Mouse (Mus musculus) gastrocnemius, adult 18-20 months (tissue): ENCODE results near the gene Gmeb1. TPM values are rescaled to one million over a fixed set of nuclear protein-coding genes. Genes with fewer than 3 reads are reported as not detected.

Experiments used
- DNase-seq: peaks from one replicate; pipeline ENCODE4 v3.0.0; 2021; ENCODE audit warnings: low spot score
- total RNA-seq, 2 experiments: library from RNA; stranded (reverse); gene quantifications; 2 replicates each; pipeline ENCODE4 v1.2.3; 2021

Gmeb1 gene
- total RNA-seq, 2 experiments from 2014 or later, result 6.7 to 8.0 TPM

DNA sequence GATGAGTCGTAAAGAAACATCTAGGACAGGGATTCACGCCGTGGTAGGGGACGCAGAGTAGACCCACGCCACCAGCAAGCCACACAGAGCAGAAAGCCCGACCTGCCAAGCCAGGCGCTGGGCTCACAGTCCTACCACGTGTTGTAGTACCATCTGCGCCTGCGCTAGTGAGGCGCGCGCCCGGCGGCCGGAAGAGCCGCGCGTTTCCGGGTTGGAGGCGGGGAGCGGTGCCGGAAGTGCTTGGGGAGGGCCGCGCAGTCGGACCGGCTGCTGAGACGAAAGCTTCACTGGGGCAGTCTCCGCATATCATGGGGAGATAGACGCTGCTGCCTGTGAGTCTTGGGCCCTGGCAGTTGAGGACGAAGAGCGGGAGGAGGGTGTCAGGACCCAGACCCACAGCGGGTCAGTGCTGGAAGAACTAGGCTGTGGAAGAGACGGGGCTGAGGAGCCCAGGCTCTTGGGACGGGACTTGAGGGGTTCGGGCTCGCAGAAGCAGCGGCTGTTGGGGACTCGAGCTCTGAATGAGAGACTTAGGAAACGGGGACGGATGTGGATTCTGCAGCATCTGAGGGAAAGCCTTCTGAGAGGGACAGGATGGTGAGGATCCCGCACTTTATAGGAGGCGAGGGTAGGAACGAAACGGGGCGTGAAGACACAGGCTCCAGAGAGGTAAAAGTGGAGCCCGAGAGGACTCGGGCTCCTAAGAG lies 12.9 kb upstream of the Gmeb1 start, which contains the start of gene Taf12:
Gene Taf12, plus strand, starts transcription at position 220 of the 707 bp plus-strand sequence.
- peak; percentile 91 for DNase-seq

DNA sequence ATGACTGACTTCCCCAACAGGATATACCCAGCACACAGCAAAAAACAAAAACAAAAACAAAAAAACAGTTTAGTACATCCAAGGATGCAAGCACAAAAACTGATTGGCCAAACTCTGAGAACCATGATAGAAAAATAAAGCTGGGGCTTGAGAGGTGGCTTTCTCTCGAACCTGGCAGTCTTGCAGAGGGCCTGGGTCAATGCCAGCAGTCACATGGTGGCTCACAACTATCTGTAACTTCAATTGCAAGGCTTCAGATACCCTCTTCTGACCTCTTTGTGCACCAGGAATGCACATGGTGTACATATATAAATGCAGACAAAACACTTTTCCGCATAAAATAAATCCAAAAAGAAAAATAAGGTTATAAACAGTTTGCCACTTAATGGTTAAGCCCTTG lies 11.8 kb upstream of the Gmeb1 start:
- DNase-seq, result no peak

DNA sequence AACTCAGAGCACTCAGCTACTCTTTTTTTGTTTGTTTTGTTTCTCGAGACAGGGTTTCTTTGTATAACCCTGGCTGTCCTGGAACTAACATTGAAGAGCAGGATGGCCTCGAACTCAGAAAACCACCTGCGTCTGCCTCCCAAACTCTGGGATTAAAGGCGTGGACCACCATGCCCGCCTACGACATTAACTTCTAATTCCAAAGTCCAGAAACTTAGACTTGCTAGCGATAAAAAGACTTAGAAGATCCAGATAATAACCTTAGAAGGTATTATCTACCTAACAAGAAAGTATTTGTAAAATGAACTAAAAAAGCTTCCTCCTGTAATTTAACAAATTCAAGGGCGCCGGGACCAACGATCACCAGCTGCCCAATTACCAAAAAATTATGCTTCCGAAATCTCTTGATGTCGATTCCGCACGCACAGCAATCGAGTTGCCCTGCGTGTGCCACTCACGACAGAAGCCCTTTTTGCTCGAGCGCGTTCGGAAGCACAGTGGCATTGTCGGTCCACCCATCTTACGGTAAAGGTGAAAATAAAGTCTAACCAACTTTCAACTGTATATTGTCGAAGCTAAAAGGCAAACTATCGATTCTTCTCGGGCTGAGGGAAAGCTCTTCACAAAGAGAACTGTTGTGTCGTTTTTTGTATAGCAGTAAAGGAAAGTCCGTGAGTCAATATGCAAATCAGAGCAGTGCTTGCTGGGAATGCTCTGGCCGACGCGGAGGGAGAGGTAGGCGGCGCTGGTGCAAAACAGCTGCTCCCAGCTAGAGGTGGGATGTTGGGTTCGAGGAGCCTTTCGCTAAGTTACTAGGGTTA lies 8.5 kb upstream of the Gmeb1 start:
- peak; percentile 90 for DNase-seq

DNA sequence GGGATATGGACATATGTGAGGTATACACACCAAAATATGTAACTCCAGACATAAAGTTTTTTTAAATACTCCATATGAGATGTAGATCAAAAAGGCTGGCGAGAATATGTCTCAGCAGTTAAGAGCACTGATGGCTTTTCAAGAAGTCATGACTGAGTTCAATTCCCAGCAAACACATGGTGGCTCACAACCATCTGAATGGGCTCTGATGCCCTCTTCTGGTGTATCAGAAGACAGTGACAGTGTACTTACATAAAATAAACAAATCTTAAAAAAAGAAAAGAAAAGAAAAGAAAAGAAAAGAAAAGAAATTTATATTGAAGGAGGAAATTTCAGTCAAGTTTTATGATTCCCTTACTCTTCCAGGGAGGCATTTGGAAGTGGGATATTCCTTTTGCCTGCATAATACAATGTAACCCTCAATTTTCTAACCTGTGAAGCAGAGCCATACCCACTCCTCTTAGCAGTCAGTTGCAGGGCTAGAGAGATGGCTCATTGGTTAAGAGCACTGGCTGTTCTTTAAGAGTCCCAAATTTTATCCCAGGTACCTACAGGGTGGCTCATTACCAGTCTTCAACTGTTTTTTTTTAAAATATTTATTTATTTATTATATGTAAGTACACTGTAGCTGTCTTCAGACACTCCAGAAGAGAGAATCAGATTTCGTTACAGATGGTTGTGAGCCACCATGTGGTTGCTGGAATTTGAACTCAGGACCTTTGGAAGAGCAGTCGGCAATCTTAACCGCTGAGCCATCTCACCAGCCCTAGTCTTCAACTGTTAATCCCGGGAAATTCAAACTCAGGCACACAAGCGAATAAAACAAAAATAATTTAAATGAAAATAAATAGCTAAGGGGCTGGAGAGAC lies 7.7 kb upstream of the Gmeb1 start:
- DNase-seq, result no peak

DNA sequence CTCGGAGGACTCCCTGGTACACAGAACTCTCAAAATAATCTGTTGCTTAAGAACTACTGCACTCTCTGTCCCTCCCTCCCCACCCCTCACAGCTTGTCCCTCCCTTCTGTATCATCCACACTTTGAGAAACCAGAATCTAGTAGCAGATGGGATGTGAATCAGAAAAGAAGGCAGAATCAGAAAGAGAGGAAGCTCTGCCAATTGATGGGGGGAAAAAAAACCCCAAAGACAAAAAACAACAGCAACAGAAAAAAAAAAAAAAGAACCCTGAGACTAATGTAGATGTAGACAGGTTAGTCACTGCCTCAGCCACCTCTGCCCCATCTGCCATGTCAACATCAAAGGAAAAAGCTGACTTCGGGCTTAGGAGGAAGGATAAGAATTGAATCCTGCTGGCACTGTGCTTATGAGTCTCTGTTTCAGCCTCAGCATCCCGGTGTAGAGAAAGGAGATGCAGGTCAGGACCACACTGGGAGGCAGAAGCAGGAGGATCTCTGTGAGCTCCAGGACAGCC lies 5.5 kb upstream of the Gmeb1 start:
- no peak for DNase-seq

DNA sequence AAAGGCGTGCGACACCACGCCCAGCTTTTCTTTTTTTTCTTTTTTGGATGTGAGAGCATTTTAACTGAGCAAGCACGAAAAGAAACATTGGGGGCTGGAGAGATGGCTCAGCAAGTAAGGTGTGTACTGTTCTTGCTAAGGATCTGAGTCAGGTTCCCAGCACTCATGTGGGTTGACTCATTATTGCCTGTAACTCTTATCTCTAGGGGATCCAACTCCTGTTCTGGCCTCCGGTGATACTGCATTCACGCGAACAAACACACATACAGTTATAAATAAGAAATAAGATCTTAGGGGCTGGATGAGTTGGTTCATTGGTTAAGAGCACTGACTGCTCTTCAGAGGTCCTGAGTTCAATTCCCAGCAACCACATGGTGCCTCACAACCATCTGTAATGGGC lies 1.9 kb upstream of the Gmeb1 start:
- DNase-seq, result no peak

DNA sequence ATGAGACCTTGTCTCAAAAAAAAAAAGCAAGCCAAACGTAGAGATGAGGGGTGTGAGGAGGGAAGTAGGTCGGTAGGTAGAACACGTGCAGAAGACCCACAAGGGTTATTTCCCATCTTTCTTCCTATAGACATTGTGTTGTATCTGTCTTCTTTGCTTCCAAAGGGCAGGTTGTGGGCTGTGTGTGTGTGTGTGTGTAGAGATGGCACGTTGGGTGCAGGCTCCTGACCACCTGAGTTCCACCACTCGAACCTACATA lies 885 bp upstream of the Gmeb1 start:
- DNase-seq, result no peak

DNA sequence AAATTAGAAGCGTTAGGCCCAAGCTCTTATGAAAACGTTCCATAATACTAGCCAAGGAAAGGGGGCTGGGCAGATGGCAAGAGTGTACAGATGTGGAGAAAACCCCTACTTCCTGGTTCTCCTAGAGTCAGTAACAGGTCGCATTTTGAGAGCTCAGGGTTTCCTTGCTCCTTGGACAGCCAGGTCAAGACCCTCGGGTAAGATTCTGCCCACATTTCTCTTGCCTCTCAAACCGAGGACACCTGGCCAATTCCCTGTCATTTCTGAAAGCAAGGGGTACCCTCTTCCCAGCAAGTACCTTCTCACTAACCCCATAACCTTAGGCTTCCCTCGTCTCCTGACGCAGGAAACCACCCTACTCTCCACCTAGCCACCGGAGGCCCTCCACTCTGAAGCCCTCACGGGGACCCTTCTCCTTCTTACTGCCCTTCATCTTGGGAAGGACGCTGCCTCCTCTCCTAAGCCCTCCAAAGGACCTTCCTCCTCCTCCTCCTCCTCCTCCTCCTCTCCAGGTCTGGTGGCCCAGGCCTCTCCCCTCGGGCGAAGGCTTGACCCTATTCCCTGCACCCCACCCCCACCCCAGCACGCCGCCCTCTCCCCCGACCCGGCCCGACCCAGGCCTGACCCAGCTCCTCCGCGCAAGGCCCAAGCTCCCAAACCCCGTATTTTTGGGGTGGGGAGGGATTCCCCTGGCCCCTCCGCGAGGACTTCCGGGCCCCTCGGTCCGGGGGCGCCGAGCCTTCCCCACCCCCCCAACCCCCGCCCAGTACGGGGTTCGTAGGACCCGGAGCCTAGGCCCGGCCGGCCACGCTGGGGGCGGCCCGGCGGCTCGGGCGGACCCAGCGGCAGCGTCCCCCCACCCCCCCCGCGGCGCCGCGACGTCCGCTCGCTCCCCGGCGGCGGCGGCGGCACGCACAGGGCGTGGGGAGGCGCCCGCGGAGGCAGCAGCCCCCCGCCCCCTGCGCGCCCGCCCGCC lies 710 bp downstream of the Gmeb1 start:
- peak; percentile 28 for DNase-seq

DNA sequence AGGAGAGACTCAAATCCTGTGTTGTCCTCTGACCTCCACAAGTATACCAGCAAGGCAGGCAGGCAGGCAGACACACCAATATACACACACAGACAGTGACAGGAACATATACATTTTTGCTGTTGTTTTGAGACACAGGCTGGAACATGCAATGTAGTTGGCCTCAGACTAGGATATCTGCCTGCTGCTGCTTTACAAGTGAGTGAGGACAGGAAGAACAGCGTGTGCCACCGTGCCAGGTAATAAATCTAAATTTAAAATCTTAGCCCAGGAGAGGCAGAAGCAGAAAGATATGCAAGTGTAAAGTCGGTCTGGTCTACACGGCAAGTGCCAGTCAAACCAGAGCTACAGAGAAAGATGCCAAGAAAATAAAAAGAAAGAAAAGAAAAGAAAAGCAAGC lies 2.2 kb downstream of the Gmeb1 start:
- peak; percentile 25 for DNase-seq

DNA sequence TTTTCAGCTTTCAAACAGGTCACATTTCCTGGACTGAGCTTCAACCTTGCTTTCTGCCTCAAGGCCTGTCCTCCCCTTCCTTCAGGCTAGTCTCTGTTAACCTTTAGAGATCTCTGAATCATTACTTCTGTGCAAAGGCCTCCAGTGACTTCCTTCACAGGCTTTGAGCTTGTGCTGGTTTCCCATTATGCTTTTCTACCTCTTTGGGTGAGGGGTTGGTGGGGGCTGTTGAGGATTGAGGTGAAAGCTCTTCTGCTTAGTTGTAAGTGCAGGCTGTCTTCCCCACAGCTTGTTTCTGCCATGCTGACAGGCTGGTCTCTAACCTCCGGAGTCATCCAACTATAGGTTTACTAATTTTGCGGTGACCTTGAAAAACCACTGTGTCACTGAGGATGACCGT lies 5.0 kb downstream of the Gmeb1 start:
- no peak for DNase-seq

DNA sequence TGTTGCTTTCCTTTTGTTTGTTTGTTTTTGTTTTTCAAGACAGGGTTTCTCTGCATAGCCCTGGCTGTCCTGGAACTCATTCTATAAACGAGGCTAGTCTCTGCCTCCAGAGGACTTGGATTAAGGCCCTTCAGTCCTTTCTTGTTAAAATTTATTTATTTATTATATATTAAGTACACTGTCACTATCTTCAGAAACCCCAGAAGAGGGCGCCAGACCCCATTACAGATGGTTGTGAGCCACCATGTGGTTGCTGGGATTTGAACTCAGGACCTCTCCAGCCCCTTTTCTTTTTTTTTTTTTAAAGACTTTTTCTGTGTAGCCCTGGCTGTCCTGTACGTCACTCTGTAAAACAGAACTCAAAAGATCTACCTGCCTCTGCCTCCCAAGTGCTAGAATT lies 6.4 kb downstream of the Gmeb1 start:
- DNase-seq, result no peak

DNA sequence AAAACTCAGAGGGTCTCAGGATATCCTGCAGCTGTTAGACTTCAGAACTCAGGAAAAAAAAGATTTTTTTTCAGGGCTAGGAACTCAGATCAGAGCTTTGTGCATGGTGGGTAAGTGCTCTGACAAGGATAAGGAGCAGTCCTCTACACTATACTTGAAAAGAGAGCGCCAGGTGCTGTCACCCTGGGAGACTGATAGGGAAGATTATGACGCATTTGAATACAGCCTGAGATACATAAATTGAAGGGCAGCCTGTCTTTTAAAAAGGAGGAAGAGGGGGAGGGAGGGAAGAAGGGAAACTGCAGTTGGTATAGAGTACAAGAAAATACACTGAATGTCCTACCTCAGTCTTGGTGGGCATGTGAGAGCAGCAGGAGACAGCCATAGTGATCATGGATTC lies 7.8 kb downstream of the Gmeb1 start:
- DNase-seq, result no peak

DNA sequence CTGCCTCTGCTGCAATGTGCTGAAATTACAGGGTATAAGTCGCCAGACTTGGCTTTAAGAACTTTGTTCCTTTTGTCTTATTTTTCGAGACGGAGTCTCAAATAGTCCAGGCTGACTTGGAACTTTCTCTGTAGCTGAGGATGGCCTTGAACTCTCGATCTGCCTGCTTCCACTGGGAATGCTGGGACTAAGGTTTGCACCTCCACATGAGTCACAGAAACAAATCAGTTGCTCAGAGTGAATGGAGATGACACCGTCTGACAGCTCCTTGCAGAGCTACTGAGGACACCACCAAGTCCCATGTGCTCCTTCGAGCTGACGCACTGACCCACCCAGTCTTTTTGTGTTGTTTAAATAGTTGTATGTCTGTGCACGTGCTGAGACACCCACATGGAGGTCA lies 8.3 kb downstream of the Gmeb1 start:
- no peak for DNase-seq

DNA sequence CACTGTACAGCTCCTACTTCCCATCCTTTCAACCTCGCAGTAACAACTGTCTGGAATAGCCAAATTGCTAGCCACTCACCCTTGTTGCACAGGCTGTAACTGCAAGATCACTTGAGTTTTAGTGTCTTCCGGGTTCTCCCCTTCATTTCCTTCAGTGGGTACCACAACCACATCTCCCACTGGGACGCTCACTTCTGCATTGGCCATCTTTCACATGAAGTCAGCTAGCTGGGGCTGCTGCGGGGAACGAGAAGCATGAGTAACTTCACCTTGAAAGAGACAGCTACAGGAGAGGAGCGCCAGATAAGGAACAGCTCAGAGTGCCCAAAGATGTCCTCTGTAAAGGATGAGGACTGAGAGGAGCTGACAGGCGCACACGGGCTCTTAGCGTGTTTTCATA lies 9.8 kb downstream of the Gmeb1 start:
- DNase-seq, result no peak

DNA sequence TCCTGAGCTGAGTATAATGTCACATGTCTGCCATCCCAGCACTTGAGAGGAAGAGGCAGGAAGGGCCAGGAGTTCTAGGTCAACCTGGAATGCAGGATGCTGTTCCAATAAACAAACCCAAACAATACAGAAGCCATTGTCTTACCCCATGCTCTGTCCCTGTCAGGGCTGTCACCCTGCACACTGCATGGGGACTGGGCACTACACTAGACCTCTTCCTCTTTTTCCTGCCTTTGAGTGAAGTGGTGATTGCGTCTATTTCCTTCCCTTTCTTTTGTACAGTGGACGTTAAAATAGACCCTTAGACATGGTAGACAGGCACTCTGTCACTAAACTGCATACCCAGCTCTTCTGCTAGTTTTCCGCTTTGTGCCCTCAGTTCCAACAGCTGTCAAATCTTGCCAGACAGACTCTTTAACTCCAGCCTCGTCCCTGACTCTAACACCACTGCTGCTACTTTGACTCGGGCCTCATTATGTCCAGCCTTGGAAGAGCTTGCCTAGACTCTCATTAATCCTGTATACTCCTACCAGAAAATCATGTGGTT lies 13.9 kb downstream of the Gmeb1 start:
- DNase-seq, result no peak

DNA sequence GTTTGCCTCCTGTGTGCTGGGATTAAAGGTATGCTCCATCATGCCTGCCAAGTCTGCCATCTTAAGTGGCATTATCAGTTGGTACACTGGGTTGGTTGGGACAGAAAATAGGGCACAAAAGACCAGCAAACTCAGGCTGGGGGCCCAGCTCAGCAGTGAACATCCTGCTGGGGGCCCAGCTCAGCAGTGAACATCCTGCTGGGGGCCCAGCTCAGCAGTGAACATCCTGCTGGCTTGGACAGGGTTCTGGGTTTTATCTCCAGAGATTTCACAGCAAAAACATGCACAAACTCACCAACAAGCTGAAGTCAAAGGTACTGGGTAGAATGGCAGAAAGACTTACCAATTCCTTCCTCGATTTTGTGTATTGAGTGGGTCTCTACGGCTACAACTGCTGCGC lies 15.8 kb downstream of the Gmeb1 start:
- no peak for DNase-seq

DNA sequence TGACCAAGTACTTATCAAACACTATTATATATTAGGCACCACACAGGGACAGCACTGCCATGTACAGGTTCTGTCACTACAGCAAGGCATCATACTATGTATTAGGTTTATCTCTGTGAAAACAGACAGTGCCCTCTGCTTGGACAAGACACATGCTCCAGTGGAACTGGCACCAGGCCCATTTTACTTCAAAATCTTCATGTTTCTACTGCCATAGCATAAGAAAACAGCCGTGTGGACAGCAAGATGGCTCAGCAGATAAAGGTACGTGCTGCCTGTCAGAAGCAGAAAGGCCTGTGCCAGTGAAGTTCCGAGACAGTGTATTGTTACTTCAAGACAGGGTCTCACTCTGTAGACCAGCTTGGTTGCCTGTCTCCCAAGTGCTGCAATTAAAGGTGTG lies 20.2 kb downstream of the Gmeb1 start:
- no peak for DNase-seq

DNA sequence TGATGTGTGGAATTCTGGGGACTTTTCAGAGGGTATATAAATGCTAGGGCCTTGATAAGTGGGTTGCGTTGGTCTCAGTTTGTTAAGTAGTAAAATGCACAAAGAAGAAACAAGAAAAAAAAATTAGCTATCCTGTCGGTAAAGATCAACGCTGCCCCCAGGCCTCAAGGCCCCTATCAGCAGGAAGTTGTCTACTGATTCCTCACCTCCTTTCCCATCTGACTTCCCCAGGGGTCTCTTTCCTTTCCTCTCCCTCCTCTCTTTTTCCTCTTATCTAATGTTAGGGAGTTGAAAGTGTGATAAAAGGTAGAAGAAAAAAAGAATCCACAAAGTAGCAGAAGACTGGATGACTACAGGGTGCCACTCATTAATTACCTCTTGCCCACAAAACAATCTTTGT lies 21.0 kb downstream of the Gmeb1 start:
- DNase-seq, result no peak

DNA sequence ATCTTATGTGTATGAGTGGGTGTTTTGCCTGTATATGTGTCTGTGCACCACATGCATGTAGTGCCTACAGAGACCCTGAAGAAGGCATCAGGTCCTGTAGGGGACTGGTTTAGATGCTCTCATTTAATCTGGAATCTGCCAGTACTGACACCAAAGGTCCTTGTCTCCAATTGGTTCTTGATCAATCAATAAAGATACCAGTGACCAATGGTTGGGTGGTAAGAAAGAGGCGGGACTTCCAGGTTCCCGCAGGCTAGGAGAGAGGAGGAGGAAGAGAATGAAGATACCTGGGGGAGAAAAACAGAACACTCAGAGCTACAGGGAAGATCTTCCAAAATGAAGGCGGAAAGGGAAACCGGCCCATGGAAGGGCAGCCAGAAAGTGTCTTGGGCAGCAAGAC lies 23.0 kb downstream of the Gmeb1 start:
- DNase-seq, result no peak

DNA sequence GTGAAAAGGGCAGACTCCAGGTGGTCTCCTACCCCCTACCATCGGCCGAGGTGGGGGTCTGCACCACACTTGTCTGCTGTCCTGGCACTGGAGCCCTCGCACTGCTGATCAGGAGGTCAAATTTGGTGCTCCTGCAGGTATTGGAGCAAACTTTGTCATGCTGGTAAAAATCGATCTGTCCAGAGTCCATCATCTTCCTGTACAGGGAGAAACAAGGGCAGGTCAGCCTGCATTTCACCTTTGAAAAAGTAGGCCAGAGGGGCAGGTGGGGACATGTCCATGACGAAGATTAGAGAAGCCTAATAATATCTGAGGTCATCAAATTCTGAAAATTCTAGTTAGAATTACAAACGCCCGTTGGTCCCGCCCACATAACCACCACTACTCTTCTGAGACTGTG lies 26.7 kb downstream of the Gmeb1 start:
- no peak for DNase-seq

DNA sequence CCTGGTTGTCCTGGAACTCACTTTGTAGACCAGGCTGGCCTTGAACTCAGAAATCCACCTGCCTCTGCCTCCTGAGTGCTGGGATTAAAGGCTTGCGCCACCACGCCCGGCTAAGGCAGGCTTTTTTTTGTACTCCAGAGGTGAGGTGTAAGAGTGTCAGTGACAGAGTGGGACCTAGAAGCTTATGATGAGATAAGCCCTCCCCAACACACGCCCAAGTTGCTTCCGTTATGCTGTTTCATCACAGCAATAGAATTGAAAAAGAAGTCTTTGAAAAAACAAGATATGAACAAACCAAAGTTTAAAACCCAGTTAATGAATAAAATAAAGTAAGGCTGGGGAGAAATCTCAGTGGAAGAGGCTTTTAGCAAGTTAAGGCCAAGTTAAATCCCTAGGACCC lies 31.0 kb downstream of the Gmeb1 start:
- no peak for DNase-seq
